Mouse (Mus musculus) MEL (cell line): Measurements from ENCODE around the gene Ube2d3. TPM values are rescaled to one million over a fixed set of nuclear protein-coding genes. Genes with fewer than 3 reads are reported as not detected.

Source experiments
- DNase-seq: peaks from one replicate; pipeline ENCODE4 v3.0.0; 2011; ENCODE audit warnings: low read depth, low spot score
- H3K27ac ChIP-seq: 2 replicates; pipeline ENCODE4 v1.5.1; 2012; ENCODE audit warnings: low read depth, mild to moderate bottlenecking, control low read depth, low read length, moderate library complexity; ENCODE audit not compliant: control insufficient read depth
- H3K27me3 ChIP-seq, 2 experiments: fragments of 150-350 bp in 1 of 2; sonication (generic) in 1 of 2; 2 replicates each; pipeline ENCODE4 v1.6.1; 2012; ENCODE audit warnings: low read length in 2 of 2, mild to moderate bottlenecking in 2 of 2, improper control_type of control experiment in 1 of 2, moderate library complexity in 1 of 2; ENCODE audit not compliant: insufficient read depth in 2 of 2, control insufficient read depth in 1 of 2
- H3K36me3 ChIP-seq, 2 experiments: 2 replicates each; pipeline ENCODE4 v1.6.1; 2012 to 2014; ENCODE audit warnings: low read length in 2 of 2, improper control_type of control experiment in 1 of 2, inconsistent platforms in 1 of 2, mild to moderate bottlenecking in 1 of 2; ENCODE audit not compliant: insufficient read depth in 2 of 2, control insufficient read depth in 1 of 2
- H3K4me1 ChIP-seq, 2 experiments: fragments of 150-350 bp in 1 of 2; sonication (generic) in 1 of 2; 2 replicates each; pipeline ENCODE4 v1.6.1; 2012; ENCODE audit warnings: low read length in 2 of 2, improper control_type of control experiment in 1 of 2, mild to moderate bottlenecking in 1 of 2; ENCODE audit not compliant: insufficient read depth in 2 of 2, control insufficient read depth in 1 of 2
- H3K4me3 ChIP-seq, 2 experiments: fragments of 150-350 bp in 1 of 2; sonication (generic) in 1 of 2; 2 replicates each; pipeline ENCODE4 v1.5.1; 2012; ENCODE audit warnings: low read depth in 2 of 2, low read length in 2 of 2, mild to moderate bottlenecking in 2 of 2, moderate library complexity in 2 of 2, control low read depth in 1 of 2, improper control_type of control experiment in 1 of 2; ENCODE audit not compliant: control insufficient read depth in 1 of 2, insufficient read depth in 1 of 2
- H3K79me2 ChIP-seq: 2 replicates; pipeline ENCODE4 v1.6.1; 2012; ENCODE audit warnings: mild to moderate bottlenecking, low read length, moderate library complexity; ENCODE audit not compliant: control insufficient read depth, poor library complexity, insufficient read depth
- H3K9ac ChIP-seq: 2 replicates; pipeline ENCODE4 v1.6.1; 2012; ENCODE audit warnings: low read depth, mild to moderate bottlenecking, control low read depth, low read length, moderate library complexity; ENCODE audit not compliant: control insufficient read depth, poor library complexity, severe bottlenecking
- H3K9me3 ChIP-seq: fragments of 150-350 bp; sonication (generic); replicated peaks from 2 replicates; pipeline ENCODE4 v1.6.1; 2012; ENCODE audit warnings: mild to moderate bottlenecking, low read length, improper control_type of control experiment, moderate library complexity; ENCODE audit not compliant: insufficient read depth
- CHD2 ChIP-seq: IDR thresholded peaks from 2 replicates; pipeline ENCODE4 v1.6.1; 2011; ENCODE audit warnings: low read length, improper control_type of control experiment
- ELF1 ChIP-seq: IDR thresholded peaks from 2 replicates; pipeline ENCODE4 v1.6.1; 2014; ENCODE audit warnings: low read depth, mild to moderate bottlenecking, inconsistent platforms, low read length, improper control_type of control experiment, moderate library complexity
- EP300 ChIP-seq, 2 experiments: IDR thresholded peaks; 2 replicates each; pipeline ENCODE4 v1.6.1; 2011; ENCODE audit warnings: improper control_type of control experiment in 2 of 2, low read length in 2 of 2, low read depth in 1 of 2, mild to moderate bottlenecking in 1 of 2
- ETS1 ChIP-seq: IDR thresholded peaks from 2 replicates; pipeline ENCODE4 v1.6.1; 2012; ENCODE audit warnings: low read depth, mild to moderate bottlenecking, inconsistent platforms, low read length, improper control_type of control experiment, moderate library complexity
- GABPA ChIP-seq: IDR thresholded peaks from 2 replicates; pipeline ENCODE4 v1.6.1; 2012; ENCODE audit warnings: low read depth, mild to moderate bottlenecking, inconsistent platforms, low read length, improper control_type of control experiment, moderate library complexity
- JUND ChIP-seq: IDR thresholded peaks from 2 replicates; pipeline ENCODE4 v1.6.1; 2011; ENCODE audit warnings: low read depth, mild to moderate bottlenecking, improper control_type of control experiment, low read length
- KAT2A ChIP-seq: conservative IDR thresholded peaks from 2 replicates; pipeline ENCODE4 v1.6.1; 2012; ENCODE audit warnings: low read depth, low read length, improper control_type of control experiment, inconsistent platforms
- MAX ChIP-seq: IDR thresholded peaks from 2 replicates; pipeline ENCODE4 v1.6.1; 2011; ENCODE audit warnings: low read length, improper control_type of control experiment
- MAZ ChIP-seq: IDR thresholded peaks from 2 replicates; pipeline ENCODE4 v1.6.1; 2012; ENCODE audit warnings: low read depth, mild to moderate bottlenecking, inconsistent platforms, low read length, improper control_type of control experiment
- MEF2A ChIP-seq: IDR thresholded peaks from 2 replicates; pipeline ENCODE4 v1.6.1; 2014; ENCODE audit warnings: low read depth, mild to moderate bottlenecking, inconsistent platforms, low read length, improper control_type of control experiment; ENCODE audit not compliant: poor library complexity, insufficient replicate concordance, severe bottlenecking; ENCODE audit errors: extremely low read depth
- MXI1 ChIP-seq: IDR thresholded peaks from 2 replicates; pipeline ENCODE4 v1.6.1; 2011; ENCODE audit warnings: mild to moderate bottlenecking, low read depth, low read length, improper control_type of control experiment
- MYC ChIP-seq: IDR thresholded peaks from 2 replicates; pipeline ENCODE4 v1.6.1; 2011; ENCODE audit warnings: low read depth, mild to moderate bottlenecking, low read length, improper control_type of control experiment, moderate library complexity
- NELFE ChIP-seq: IDR thresholded peaks from 2 replicates; pipeline ENCODE4 v1.6.1; 2011; ENCODE audit warnings: low read depth, low read length, improper control_type of control experiment
- NRF1 ChIP-seq: IDR thresholded peaks from 2 replicates; pipeline ENCODE4 v1.6.1; 2014; ENCODE audit warnings: low read depth, mild to moderate bottlenecking, inconsistent platforms, low read length, improper control_type of control experiment, moderate library complexity; ENCODE audit not compliant: poor library complexity, insufficient read depth, severe bottlenecking
- POLR2A ChIP-seq, 2 experiments: IDR thresholded peaks; 2 replicates each; pipeline ENCODE4 v1.6.1; 2011 to 2012; ENCODE audit warnings: low read length in 2 of 2, mild to moderate bottlenecking in 2 of 2, control low read depth in 1 of 2, improper control_type of control experiment in 1 of 2, low read depth in 1 of 2, moderate library complexity in 1 of 2; ENCODE audit not compliant: control insufficient read depth in 1 of 2, insufficient read depth in 1 of 2, poor library complexity in 1 of 2
- POLR2AphosphoS2 ChIP-seq: IDR thresholded peaks from 2 replicates; pipeline ENCODE4 v1.6.1; 2011; ENCODE audit warnings: low read length, improper control_type of control experiment
- POLR2AphosphoS5 ChIP-seq: IDR thresholded peaks from 2 replicates; pipeline ENCODE4 v1.6.1; 2012; ENCODE audit warnings: low read depth, borderline replicate concordance, mild to moderate bottlenecking, inconsistent platforms, low read length, moderate library complexity, mixed read lengths
- RAD21 ChIP-seq: IDR thresholded peaks from 2 replicates; pipeline ENCODE4 v1.6.1; 2011; ENCODE audit warnings: mild to moderate bottlenecking, low read depth, low read length, improper control_type of control experiment
- RCOR1 ChIP-seq: IDR thresholded peaks from 2 replicates; pipeline ENCODE4 v1.6.1; 2012; ENCODE audit warnings: low read depth, mild to moderate bottlenecking, inconsistent platforms, low read length, improper control_type of control experiment
- SIN3A ChIP-seq: IDR thresholded peaks from 2 replicates; pipeline ENCODE4 v1.6.1; 2012; ENCODE audit warnings: low read length, improper control_type of control experiment, inconsistent platforms
- TAL1 ChIP-seq: IDR thresholded peaks from 2 replicates; pipeline ENCODE4 v1.6.1; 2012; ENCODE audit warnings: mild to moderate bottlenecking, inconsistent platforms, low read length, moderate library complexity, mixed read lengths
- TCF12 ChIP-seq: IDR thresholded peaks from 2 replicates; pipeline ENCODE4 v1.6.1; 2014; ENCODE audit warnings: low read depth, mild to moderate bottlenecking, inconsistent platforms, low read length, improper control_type of control experiment, moderate library complexity
- UBTF ChIP-seq: IDR thresholded peaks from 2 replicates; pipeline ENCODE4 v1.6.1; 2012; ENCODE audit warnings: low read depth, mild to moderate bottlenecking, inconsistent platforms, low read length, improper control_type of control experiment, moderate library complexity, borderline replicate concordance; ENCODE audit not compliant: insufficient read depth
- USF1 ChIP-seq: IDR thresholded peaks from 2 replicates; pipeline ENCODE4 v1.6.1; 2014; ENCODE audit warnings: low read depth, mild to moderate bottlenecking, inconsistent platforms, low read length, improper control_type of control experiment, moderate library complexity
- ZKSCAN1 ChIP-seq: IDR thresholded peaks from 2 replicates; pipeline ENCODE4 v1.6.1; 2012; ENCODE audit warnings: low read depth, mild to moderate bottlenecking, inconsistent platforms, low read length, improper control_type of control experiment, moderate library complexity
- ZMIZ1 ChIP-seq: IDR thresholded peaks from 2 replicates; pipeline ENCODE4 v1.6.1; 2012; ENCODE audit warnings: low read depth, mild to moderate bottlenecking, inconsistent platforms, low read length, improper control_type of control experiment, moderate library complexity
- polyA plus RNA-seq, 2 experiments: library from polyadenylated mRNA; stranded (reverse) in 1 of 2; unstranded in 1 of 2; fragments of >175 nt in 1 of 2; fragments of >200 nt in 1 of 2; gene quantifications; 2 replicates each; pipeline versions ENCODE4 v1.2.1 to v1.2.4; 2012; ENCODE audit warnings: low replicate concordance in 2 of 2, low read depth in 1 of 2; ENCODE audit not compliant: insufficient read length in 2 of 2, insufficient read depth in 1 of 2, missing spikeins in 1 of 2
- total RNA-seq: library from RNA; depleted of rRNA; stranded (reverse); fragments of 300-350 nt; gene quantifications from 2 replicates; pipeline ENCODE4 v1.2.3, GENCODE M21; 2012

Ube2d3 gene
- total and polyA plus RNA-seq, 3 experiments, result 40.9 to 432 (median 340) TPM

DNA sequence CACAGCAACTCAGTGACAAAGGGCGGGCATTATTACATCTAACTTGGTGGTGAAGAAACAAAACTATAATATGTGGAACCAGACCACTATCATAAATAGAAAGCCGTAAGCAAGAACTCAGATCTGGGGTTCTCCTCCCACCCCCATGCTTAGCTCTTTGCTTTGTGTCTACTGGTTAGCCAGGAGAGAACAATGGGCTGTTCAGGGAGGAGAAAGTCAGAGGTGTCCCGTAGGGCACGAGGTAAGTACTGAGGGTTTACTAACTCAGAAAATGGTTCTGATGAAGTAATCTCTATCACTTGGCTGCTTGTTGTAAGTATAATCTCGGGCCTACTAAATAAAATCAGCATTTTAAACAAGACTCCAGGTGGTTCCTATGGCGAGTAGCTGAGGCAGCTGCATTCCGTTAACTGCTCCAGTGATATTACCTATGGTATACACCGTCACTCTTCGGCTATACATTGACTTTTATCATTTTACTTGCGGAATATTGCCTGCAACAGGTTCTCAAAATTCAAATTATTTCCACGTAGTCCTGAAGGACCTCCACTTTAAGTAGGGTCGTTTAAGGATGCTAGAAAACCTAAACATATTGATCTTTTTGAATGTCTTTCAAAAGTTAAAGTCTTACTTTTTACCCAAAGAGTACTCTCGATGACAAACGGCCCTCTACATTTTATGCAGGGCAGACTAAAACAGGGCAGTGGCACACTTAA is 890 bp upstream of the Ube2d3 start:
- Histone ChIP-seq H3K9ac (peak overlapping the region; percentile 69), H3K4me3 (peak overlapping the region; percentile 66 to 71), H3K79me2 (peaks cover 29% of the 10 kb centered on the region), H3K36me3 (peaks cover 10 to 14% of the 10 kb centered on the region in 2 experiments), H3K27ac (peak overlapping the region; percentile 60), H3K27me3 (no peaks in the 10 kb centered on the region), H3K4me1 (peaks cover 2 to 5% of the 10 kb centered on the region in 2 experiments; a peak in 3 of 4 replicates), H3K9me3 (no peaks in the 10 kb centered on the region)
- no peak for DNase-seq
- no peak for TF ChIP-seq RAD21
- TF ChIP-seq GABPA, result no peak
- no peak for TF ChIP-seq CHD2
- no peak for TF ChIP-seq JUND
- no peak for TF ChIP-seq ZKSCAN1
- TF ChIP-seq NRF1, result no peak
- no peak for TF ChIP-seq NELFE
- no peak for TF ChIP-seq POLR2AphosphoS2
- TF ChIP-seq RCOR1, result no peak
- no peak for TF ChIP-seq ZMIZ1
- TF ChIP-seq ELF1, result no peak
- TF ChIP-seq USF1, result no peak
- TF ChIP-seq, all 39 proteins: peak for 0

DNA sequence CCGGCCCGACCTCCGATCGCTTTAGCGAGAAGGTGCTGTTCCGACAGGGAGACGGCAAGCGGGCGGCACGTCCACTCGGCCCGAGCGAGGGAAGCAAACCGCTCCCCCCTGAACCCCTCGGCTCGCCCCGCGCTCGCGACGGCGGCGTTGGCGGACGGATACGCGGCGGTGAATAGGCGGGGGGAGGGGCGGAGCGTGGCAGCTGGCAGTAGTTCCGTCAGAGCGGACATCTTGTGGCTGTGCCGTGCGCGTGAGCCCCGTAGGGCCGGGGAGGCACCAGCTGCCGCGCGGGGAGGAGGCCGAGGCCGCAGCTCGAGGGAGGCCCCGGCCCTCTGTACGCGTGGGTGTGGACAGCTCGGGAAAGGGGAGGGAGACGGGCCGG is 573 bp downstream of the Ube2d3 start:
- no peaks in the 10 kb centered on the region for H3K27me3 ChIP-seq
- peaks cover 38% of the 10 kb centered on the region for H3K79me2 ChIP-seq
- TF ChIP-seq MAZ (peak; percentile 70; the same call in 1 of the 2 replicates), POLR2AphosphoS5 (peak; percentile 71; the same call in 1 of the 2 replicates), TAL1 (no peak), UBTF (no peak), USF1 (no peak), SIN3A (peak; percentile 64; the same call in 1 of the 2 replicates), ZMIZ1 (peak; percentile 58; the same call in 1 of the 2 replicates), POLR2A (IDR thresholded peaks at IDR 0.05; ENCODE audit: control insufficient read depth in 1 of 2, insufficient read depth in 1 of 2, low read depth in 1 of 2, low read length in 2 of 2, poor library complexity in 1 of 2) (peak; percentile 75 to 78), KAT2A (peak; percentile 73), ELF1 (no peak), MAX (peak; percentile 75), MYC (peak; percentile 52; the same call in 1 of the 2 replicates), ETS1 (peak; percentile 52; the same call in 1 of the 2 replicates), POLR2AphosphoS2 (peak; percentile 86), NELFE (peak; percentile 76), EP300 (IDR thresholded peaks at IDR 0.05; ENCODE audit: low read depth in 1 of 2, low read length in 2 of 2) (peak in 1 of 2 experiments; percentile 45; a peak in 2 of 4 replicates), MEF2A (no peak), MXI1 (peak; percentile 73), TCF12 (peak; percentile 63)
- DNase-seq, result peak; percentile 92
- H3K9ac ChIP-seq, result peak overlapping the region; percentile 94
- no peaks in the 10 kb centered on the region for H3K9me3 ChIP-seq
- peak overlapping the region; percentile 56 to 83 for H3K4me3 ChIP-seq
- peak overlapping the region; percentile 99 for H3K27ac ChIP-seq
- H3K4me1 ChIP-seq, result peaks cover 9 to 14% of the 10 kb centered on the region in 2 experiments; a peak in 3 of 4 replicates
- peaks cover 21 to 28% of the 10 kb centered on the region in 2 experiments for H3K36me3 ChIP-seq
